In genomic region chrX:169972791-169973494, GRCm38 (mm10) we compare ENCODE assay signal across 8 mouse cellular contexts. TPM values are rescaled to one million over a fixed set of nuclear protein-coding genes. Genes with fewer than 3 reads are reported as not detected.
DNase-seq lines count a peak whose midpoint lies in the region; ATAC-seq and TF ChIP-seq lines count a peak whose summit lies in the region.
"Not testable (repeated sequence)": the region's sequence is repeated elsewhere in the genome, so short reads cannot be mapped to it uniquely, and the experiment has no call there.

No protein-coding gene starts in this region.

- TF ChIP-seq EP300 in CH12.LX (IDR thresholded peaks at IDR 0.05; ENCODE audit: low read length): not testable (repeated sequence)

- TF ChIP-seq RAD21 in CH12.LX (IDR thresholded peaks at IDR 0.05; ENCODE audit: low read depth, low read length): not testable (repeated sequence)

- peaks cover 17% of the 10 kb centered on the region for H3K9me3 ChIP-seq in CH12.LX (replicated peaks; ENCODE audit: low read length)
- not testable (repeated sequence) for H3K9me3 ChIP-seq in forebrain, embryonic 14.5 days (replicated peaks; ENCODE audit: control insufficient read depth, low read length); heart, embryonic 15.5 days (replicated peaks); midbrain, embryonic 14.5 days (ENCODE audit: control insufficient read depth, low read length)

- peak overlapping the region; percentile 100 for H3K4me2 ChIP-seq in CH12.LX (ENCODE audit: insufficient read depth, low read depth, poor library complexity, severe bottlenecking)
- H3K4me2 ChIP-seq in forebrain, embryonic 14.5 days (ENCODE audit: low read length); heart, embryonic 15.5 days; midbrain, embryonic 14.5 days (ENCODE audit: low read length): not testable (repeated sequence)

- H3K27me3 ChIP-seq in CH12.LX (replicated peaks); forebrain, embryonic 14.5 days (replicated peaks; ENCODE audit: control insufficient read depth, insufficient read depth, low read length); heart, embryonic 15.5 days; liver, adult 2 months (ENCODE audit: control insufficient read depth, insufficient read depth, low read length); midbrain, embryonic 14.5 days (ENCODE audit: control insufficient read depth, insufficient read depth, low read length): not testable (repeated sequence)

- H3K36me3 ChIP-seq in CH12.LX (replicated peaks in 1 of 2; ENCODE audit: control insufficient read depth in 1 of 2, insufficient read depth in 1 of 2, low read length in 1 of 2): peaks cover 6 to 24% of the 10 kb centered on the region in 2 experiments
- H3K36me3 ChIP-seq in forebrain, embryonic 14.5 days (ENCODE audit: control insufficient read depth, insufficient read depth, low read length): peaks cover 19% of the 10 kb centered on the region
- peaks cover 12% of the 10 kb centered on the region for H3K36me3 ChIP-seq in heart, embryonic 15.5 days
- H3K36me3 ChIP-seq in liver, adult 2 months (ENCODE audit: control insufficient read depth, insufficient read depth, low read length); midbrain, embryonic 14.5 days (ENCODE audit: control insufficient read depth, insufficient read depth, low read length): not testable (repeated sequence)

- peak; percentile 93 for DNase-seq in CH12.LX (ENCODE audit: extremely low read depth)
- DNase-seq in forebrain, embryonic 14.5 days (ENCODE audit: low spot score): peak; percentile 4
- peak; percentile 66 for DNase-seq in kidney, adult 9 months
- DNase-seq in liver, adult 2 months (ENCODE audit: extremely low read depth, low read depth, low spot score): peak; percentile 64
- DNase-seq in midbrain, embryonic 14.5 days: peak; percentile 13
- peak; percentile 66 to 84 for DNase-seq in spleen, postnatal 36 days (ENCODE audit: low spot score in 2 of 2)

- not testable (repeated sequence) for ATAC-seq in forebrain, embryonic 14.5 days; heart, embryonic 15.5 days (replicated peaks; ENCODE audit: insufficient number of reproducible peaks, insufficient read depth, low FRiP score, low read depth); midbrain, embryonic 14.5 days (ENCODE audit: low FRiP score, low TSS enrichment)

- H3K27ac ChIP-seq in CH12.LX (ENCODE audit: insufficient read depth, low read depth): peak overlapping the region; percentile 50; the same call in 1 of the 2 replicates
- H3K27ac ChIP-seq in brown adipose tissue, adult 24 weeks (replicated peaks; ENCODE audit: low read depth, low read length): peak overlapping the region; percentile 62
- not testable (repeated sequence) for H3K27ac ChIP-seq in forebrain, embryonic 14.5 days (ENCODE audit: low read depth, low read length); liver, adult 2 months (replicated peaks; ENCODE audit: insufficient read depth, low read depth, low read length); midbrain, embryonic 14.5 days (replicated peaks; ENCODE audit: low read depth, low read length)
- peak overlapping the region; percentile 16 for H3K27ac ChIP-seq in heart, embryonic 15.5 days

- in situ Hi-C loops in CH12.LX (cut with MboI; ENCODE audit: low pct_ligation_motif_present, low pct_unique_long_range_greater_than_20kb, low sequenced_read_pairs): not testable (repeated sequence)

- peaks cover 19 to 48% of the 10 kb centered on the region in 2 experiments for H3K4me1 ChIP-seq in CH12.LX (ENCODE audit: control insufficient read depth in 1 of 2, insufficient read depth in 2 of 2)
- H3K4me1 ChIP-seq in brown adipose tissue, adult 24 weeks (ENCODE audit: control insufficient read depth, insufficient read depth, insufficient read length, low read length); forebrain, embryonic 14.5 days (ENCODE audit: control insufficient read depth, insufficient read depth, low read length); heart, embryonic 15.5 days (replicated peaks); liver, adult 2 months (ENCODE audit: control insufficient read depth, insufficient read depth, low read length); midbrain, embryonic 14.5 days (ENCODE audit: control insufficient read depth, insufficient read depth, low read length): not testable (repeated sequence)

- dilution Hi-C loops in CH12.LX (cut with MboI; ENCODE audit: extremely low pct_ligation_motif_present, extremely low pct_unique_long_range_greater_than_20kb, low sequenced_read_pairs): not testable (repeated sequence)

- not testable (repeated sequence) for TF ChIP-seq CTCF in CH12.LX (conservative IDR thresholded peaks at IDR 0.05 in 1 of 2, IDR thresholded peaks at IDR 0.05 in 1 of 2; ENCODE audit: low read depth in 2 of 2, low read length in 2 of 2); liver, adult 2 months (IDR thresholded peaks at IDR 0.05; ENCODE audit: low read depth, low read length)

- 73% methylated on average over 6 of the region's 6 CpGs for WGBS in forebrain, embryonic 14.5 days
- WGBS in heart, embryonic 15.5 days: 67% methylated on average over 6 of the region's 6 CpGs
- WGBS in liver, adult 2 months: 70% methylated on average over 6 of the region's 6 CpGs
- WGBS in midbrain, embryonic 14.5 days: 77% methylated on average over 6 of the region's 6 CpGs

- not testable (repeated sequence) for TF ChIP-seq POLR2A in CH12.LX (IDR thresholded peaks at IDR 0.05; ENCODE audit: low read depth, low read length); liver, adult 2 months (IDR thresholded peaks at IDR 0.05; ENCODE audit: extremely low read depth, insufficient read depth, low read length)

- H3K79me2 ChIP-seq in CH12.LX (replicated peaks; ENCODE audit: control insufficient read depth, extremely low read depth, insufficient read depth, poor library complexity, severe bottlenecking); liver, adult 2 months (ENCODE audit: control insufficient read depth, insufficient read depth, low read length): not testable (repeated sequence)

- H3K9ac ChIP-seq in CH12.LX (ENCODE audit: insufficient read depth, low read depth): peak overlapping the region; percentile 58
- H3K9ac ChIP-seq in forebrain, embryonic 14.5 days (ENCODE audit: low read length); heart, embryonic 15.5 days; liver, adult 2 months (ENCODE audit: low read depth, low read length); midbrain, embryonic 14.5 days (replicated peaks; ENCODE audit: low read length): not testable (repeated sequence)

- H3K4me3 ChIP-seq in CH12.LX (replicated peaks in 1 of 3; ENCODE audit: low read depth in 2 of 3, low read length in 2 of 3, poor library complexity in 1 of 3): peak overlapping the region in 1 of 3 experiments; percentile 0
- not testable (repeated sequence) for H3K4me3 ChIP-seq in brown adipose tissue, adult 24 weeks (ENCODE audit: insufficient read depth, low read depth, low read length); forebrain, embryonic 14.5 days (ENCODE audit: low read depth, low read length); heart, embryonic 15.5 days; liver, adult 2 months (ENCODE audit: insufficient read depth, low read depth, low read length); midbrain, embryonic 14.5 days (replicated peaks; ENCODE audit: low read depth, low read length)

RNA-seq across cellular contexts. Expression of gene Gm21887, which starts 36.5 kb away (rescaled TPM):
- total RNA-seq in CH12.LX (2012; rRNA removed): 288 and 398 TPM in 2 replicates
- 60.4 and 62.0 TPM in 2 replicates for total RNA-seq in CH12.LX (2014; rRNA removed)
- polyA plus RNA-seq in CH12.LX (2012; ENCODE audit: insufficient read length, low read depth): 606 and 724 TPM in 2 replicates
- polyA plus RNA-seq in brown adipose tissue, adult 24 weeks (2012; ENCODE audit: insufficient read depth, insufficient read length, missing spikeins): 19.2 and 24.7 TPM in 2 replicates
- 77.4 and 108 TPM in 2 replicates for polyA plus RNA-seq in forebrain, embryonic 14.5 days (2014; fragmentation: Nextera tagmentation; extraction: Ambion mirVana)
- 122 and 155 TPM in 2 replicates for polyA plus RNA-seq in heart, embryonic 15.5 days (2015; fragmentation: Nextera tagmentation; extraction: Ambion mirVana)
- total RNA-seq in liver, adult 2 months (2014; rRNA removed): 8.0 and 11.5 TPM in 2 replicates
- polyA plus RNA-seq in liver, adult 2 months (2012; rRNA removed): 102 and 123 TPM in 2 replicates
- polyA plus RNA-seq in midbrain, embryonic 14.5 days (2014; fragmentation: Nextera tagmentation; extraction: Ambion mirVana): 126 and 339 TPM in 2 replicates

Comparison
In these comparisons a context has a peak if more than half of its experiments do, and no peak if none do; other contexts are left out.
1. DNase-seq: peak in every context shown above with its lines; median percentile 93 in CH12.LX; 75 in spleen, postnatal 36 days; 66 in kidney, adult 9 months; 64 in liver, adult 2 months; 13 in midbrain, embryonic 14.5 days; 4 in forebrain, embryonic 14.5 days.